Mouse (Mus musculus): ENCODE data around the gene Gm9049.
"Not testable (repeated sequence)": the region's sequence is repeated elsewhere in the genome, so short reads cannot be mapped to it uniquely, and the experiment has no call there.

Gm9049 gene

GRCm38 (mm10) chr10:118354005-118354404 is at the start of gene Gm9049:
Gene Gm9049, minus strand, starts transcription at chr10:118354105.
- in situ Hi-C loops (cut with MboI), result not testable (repeated sequence)

GRCm38 (mm10) chr10:118399917-118400316 is 46.0 kb upstream of the Gm9049 start:
- in situ Hi-C loops (cut with MboI), result loop anchor here (25.0 kb wide), 1 partner anchor 238 kb away; no protein-coding TSS in a partner anchor

GRCm38 (mm10) chr10:118370443-118370842 is 16.5 kb upstream of the Gm9049 start:
- in situ Hi-C loops (cut with MboI), result no loop called here

GRCm38 (mm10) chr10:118369518-118369917 is 15.6 kb upstream of the Gm9049 start:
- in situ Hi-C loops (cut with MboI), result no loop called here

GRCm38 (mm10) chr10:118348579-118348978 is 5.3 kb downstream of the Gm9049 start, which contains the start of gene Gm9048:
Gene Gm9048, minus strand, starts transcription at chr10:118348679.
- in situ Hi-C loops (cut with MboI), result not testable (repeated sequence)

GRCm38 (mm10) chr10:118343155-118343554 is 10.8 kb downstream of the Gm9049 start, which contains the start of gene Gm9046:
Gene Gm9046, minus strand, starts transcription at chr10:118343255.
- in situ Hi-C loops (cut with MboI), result not testable (repeated sequence)

GRCm38 (mm10) chr10:118337731-118338130 is 16.2 kb downstream of the Gm9049 start, which contains the start of gene Gm9045:
Gene Gm9045, minus strand, starts transcription at chr10:118337831.
- in situ Hi-C loops (cut with MboI), result not testable (repeated sequence)

GRCm38 (mm10) chr10:118332308-118332707 is 21.6 kb downstream of the Gm9049 start, which contains the start of gene Gm9044:
Gene Gm9044, minus strand, starts transcription at chr10:118332408.
- in situ Hi-C loops (cut with MboI), result not testable (repeated sequence)

- in situ Hi-C loops (cut with MboI), result not testable (repeated sequence)
These were observed 27.0 kb downstream of the Gm9049 start, which contains the start of gene Gm9040 for GRCm38 (mm10) chr10:118326869-118327268. Gene Gm9040, minus strand, starts transcription at chr10:118326969.

GRCm38 (mm10) chr10:118319024-118319423 is 34.9 kb downstream of the Gm9049 start:
- in situ Hi-C loops (cut with MboI), result no loop called here

- in situ Hi-C loops (cut with MboI), result not testable (repeated sequence)
These were observed 51.8 kb downstream of the Gm9049 start for GRCm38 (mm10) chr10:118302133-118302532.
